Mouse (Mus musculus): ENCODE results near the gene Olfr67. TPM values are rescaled to one million over a fixed set of nuclear protein-coding genes. Genes with fewer than 3 reads are reported as not detected.

Gene Olfr67
- polyA plus RNA-seq, 1 experiment from 2014 or later, result not detected

Other genes with a start within 250 kb of the Olfr67 start
- gene Olfr612, start 249.1 kb downstream of the Olfr67 start, polyA plus RNA-seq (2014; fragmentation: Nextera tagmentation; extraction: Ambion mirVana), result not detected in 2 replicates
- not detected in 2 replicates for gene Olfr613, start 243.7 kb downstream of the Olfr67 start, polyA plus RNA-seq (2014; fragmentation: Nextera tagmentation; extraction: Ambion mirVana)
- gene Olfr615, start 235.7 kb downstream of the Olfr67 start, polyA plus RNA-seq (2014; fragmentation: Nextera tagmentation; extraction: Ambion mirVana), result not detected in 2 replicates
- not detected in 2 replicates for gene Olfr616, start 222.7 kb downstream of the Olfr67 start, polyA plus RNA-seq (2014; fragmentation: Nextera tagmentation; extraction: Ambion mirVana)
- gene Olfr617, start 218.8 kb downstream of the Olfr67 start, polyA plus RNA-seq (2014; fragmentation: Nextera tagmentation; extraction: Ambion mirVana), result not detected in 2 replicates
- gene Olfr618, start 201.7 kb downstream of the Olfr67 start, polyA plus RNA-seq (2014; fragmentation: Nextera tagmentation; extraction: Ambion mirVana), result not detected in 2 replicates
- gene Olfr619, start 191.2 kb downstream of the Olfr67 start, polyA plus RNA-seq (2014; fragmentation: Nextera tagmentation; extraction: Ambion mirVana), result not detected in 2 replicates
- not detected in 2 replicates for gene Olfr620, start 179.3 kb downstream of the Olfr67 start, polyA plus RNA-seq (2014; fragmentation: Nextera tagmentation; extraction: Ambion mirVana)
- not detected in 2 replicates for gene Olfr622, start 149.1 kb downstream of the Olfr67 start, polyA plus RNA-seq (2014; fragmentation: Nextera tagmentation; extraction: Ambion mirVana)
- not detected in 2 replicates for gene Olfr623, start 128.1 kb downstream of the Olfr67 start, polyA plus RNA-seq (2014; fragmentation: Nextera tagmentation; extraction: Ambion mirVana)
- gene Olfr624, start 120.6 kb downstream of the Olfr67 start, polyA plus RNA-seq (2014; fragmentation: Nextera tagmentation; extraction: Ambion mirVana), result 0.04 TPM in 2 replicates
- not detected in 2 replicates for gene Olfr625-ps1, start 109.1 kb downstream of the Olfr67 start, polyA plus RNA-seq (2014; fragmentation: Nextera tagmentation; extraction: Ambion mirVana)
- not detected in 2 replicates for gene Olfr243, start 77.2 kb downstream of the Olfr67 start, polyA plus RNA-seq (2014; fragmentation: Nextera tagmentation; extraction: Ambion mirVana)
- not detected in 2 replicates for gene Olfr628, start 61.4 kb downstream of the Olfr67 start, polyA plus RNA-seq (2014; fragmentation: Nextera tagmentation; extraction: Ambion mirVana)
- not detected in 2 replicates for gene Olfr629, start 46.9 kb downstream of the Olfr67 start, polyA plus RNA-seq (2014; fragmentation: Nextera tagmentation; extraction: Ambion mirVana)
- gene Olfr630, start 34.5 kb downstream of the Olfr67 start, polyA plus RNA-seq (2014; fragmentation: Nextera tagmentation; extraction: Ambion mirVana), result not detected in 2 replicates
- gene Olfr69, start 20.2 kb downstream of the Olfr67 start, polyA plus RNA-seq (2014; fragmentation: Nextera tagmentation; extraction: Ambion mirVana), result not detected in 2 replicates
- not detected in 2 replicates for gene Olfr68, start 12.1 kb downstream of the Olfr67 start, polyA plus RNA-seq (2014; fragmentation: Nextera tagmentation; extraction: Ambion mirVana)
- gene Hbb-bt, start 22.2 kb upstream of the Olfr67 start, polyA plus RNA-seq (2014; fragmentation: Nextera tagmentation; extraction: Ambion mirVana), result 601 and 630 TPM in 2 replicates
- 191 and 252 TPM in 2 replicates for gene Hbb-bs, start 36.3 kb upstream of the Olfr67 start, polyA plus RNA-seq (2014; fragmentation: Nextera tagmentation; extraction: Ambion mirVana)
- gene Hbb-bh2, start 48.7 kb upstream of the Olfr67 start, polyA plus RNA-seq (2014; fragmentation: Nextera tagmentation; extraction: Ambion mirVana), result not detected in 2 replicates
- gene Hbb-bh1, start 51.3 kb upstream of the Olfr67 start, polyA plus RNA-seq (2014; fragmentation: Nextera tagmentation; extraction: Ambion mirVana), result 2,034 and 2,085 TPM in 2 replicates
- 8,929 and 9,080 TPM in 2 replicates for gene Hbb-y, start 61.4 kb upstream of the Olfr67 start, polyA plus RNA-seq (2014; fragmentation: Nextera tagmentation; extraction: Ambion mirVana)
- not detected in 2 replicates for gene Olfr66, start 94.4 kb upstream of the Olfr67 start, polyA plus RNA-seq (2014; fragmentation: Nextera tagmentation; extraction: Ambion mirVana)
- not detected in 2 replicates for gene Olfr64, start 102.7 kb upstream of the Olfr67 start, polyA plus RNA-seq (2014; fragmentation: Nextera tagmentation; extraction: Ambion mirVana)
- gene Olfr65, start 111.7 kb upstream of the Olfr67 start, polyA plus RNA-seq (2014; fragmentation: Nextera tagmentation; extraction: Ambion mirVana), result not detected in 2 replicates
- gene Olfr631, start 137.0 kb upstream of the Olfr67 start, polyA plus RNA-seq (2014; fragmentation: Nextera tagmentation; extraction: Ambion mirVana), result not detected in 2 replicates
- gene Olfr632, start 142.5 kb upstream of the Olfr67 start, polyA plus RNA-seq (2014; fragmentation: Nextera tagmentation; extraction: Ambion mirVana), result not detected in 2 replicates
- gene Olfr633, start 152.6 kb upstream of the Olfr67 start, polyA plus RNA-seq (2014; fragmentation: Nextera tagmentation; extraction: Ambion mirVana), result not detected in 2 replicates
- not detected in 2 replicates for gene Olfr635, start 179.3 kb upstream of the Olfr67 start, polyA plus RNA-seq (2014; fragmentation: Nextera tagmentation; extraction: Ambion mirVana)
- gene Olfr638, start 206.9 kb upstream of the Olfr67 start, polyA plus RNA-seq (2014; fragmentation: Nextera tagmentation; extraction: Ambion mirVana), result not detected in 2 replicates
- not detected in 2 replicates for gene Olfr639, start 225.5 kb upstream of the Olfr67 start, polyA plus RNA-seq (2014; fragmentation: Nextera tagmentation; extraction: Ambion mirVana)
- gene Olfr640, start 233.8 kb upstream of the Olfr67 start, polyA plus RNA-seq (2014; fragmentation: Nextera tagmentation; extraction: Ambion mirVana), result not detected in 2 replicates
- not detected in 2 replicates for gene Olfr641, start 243.6 kb upstream of the Olfr67 start, polyA plus RNA-seq (2014; fragmentation: Nextera tagmentation; extraction: Ambion mirVana)